Mouse (Mus musculus) olfactory bulb, adult 2 months (tissue): ENCODE measurements around the gene Hspa12a. TPM values are rescaled to one million over a fixed set of nuclear protein-coding genes. Genes with fewer than 3 reads are reported as not detected.

Experiments
- H3K27ac ChIP-seq: fragments of 200-500 bp; 2 replicates; pipeline ENCODE4 v1.5.1; 2012; ENCODE audit warnings: low read depth, low read length; ENCODE audit not compliant: insufficient read depth
- H3K4me1 ChIP-seq: fragments of 200-500 bp; 2 replicates; pipeline ENCODE4 v1.6.1; 2012; ENCODE audit warnings: low read length; ENCODE audit not compliant: control insufficient read depth, insufficient read depth
- H3K4me3 ChIP-seq: fragments of 200-500 bp; 2 replicates; pipeline ENCODE4 v1.5.1; 2012; ENCODE audit warnings: mild to moderate bottlenecking, low read depth, low read length, moderate library complexity; ENCODE audit not compliant: insufficient read depth
- CTCF ChIP-seq: fragments of 200-500 bp; IDR thresholded peaks from 2 replicates; pipeline ENCODE4 v1.5.1; 2012; ENCODE audit warnings: low read depth, mild to moderate bottlenecking, low read length, moderate library complexity; ENCODE audit not compliant: insufficient read depth
- POLR2A ChIP-seq: fragments of 200-500 bp; IDR thresholded peaks from 2 replicates; pipeline ENCODE4 v1.6.1; 2012; ENCODE audit warnings: mild to moderate bottlenecking, low read depth, low read length, moderate library complexity; ENCODE audit not compliant: insufficient read depth
- WGBS: fragments of 180-500 bp; shearing (Covaris S2); methylation state at CpG from one replicate; pipeline ENCODE4 v1.1.7; 2018; 5-methylcytosine and 5-hydroxymethylcytosine counted together
- polyA plus RNA-seq: library from polyadenylated mRNA; stranded (reverse); fragments of >200 nt; gene quantifications from 2 replicates; pipeline ENCODE4 v1.2.4, GENCODE M21; 2012; ENCODE audit warnings: low replicate concordance; ENCODE audit not compliant: missing spikeins, insufficient read depth, insufficient read length

Hspa12a gene
- polyA plus RNA-seq, 1 experiment: not detected

DNA sequence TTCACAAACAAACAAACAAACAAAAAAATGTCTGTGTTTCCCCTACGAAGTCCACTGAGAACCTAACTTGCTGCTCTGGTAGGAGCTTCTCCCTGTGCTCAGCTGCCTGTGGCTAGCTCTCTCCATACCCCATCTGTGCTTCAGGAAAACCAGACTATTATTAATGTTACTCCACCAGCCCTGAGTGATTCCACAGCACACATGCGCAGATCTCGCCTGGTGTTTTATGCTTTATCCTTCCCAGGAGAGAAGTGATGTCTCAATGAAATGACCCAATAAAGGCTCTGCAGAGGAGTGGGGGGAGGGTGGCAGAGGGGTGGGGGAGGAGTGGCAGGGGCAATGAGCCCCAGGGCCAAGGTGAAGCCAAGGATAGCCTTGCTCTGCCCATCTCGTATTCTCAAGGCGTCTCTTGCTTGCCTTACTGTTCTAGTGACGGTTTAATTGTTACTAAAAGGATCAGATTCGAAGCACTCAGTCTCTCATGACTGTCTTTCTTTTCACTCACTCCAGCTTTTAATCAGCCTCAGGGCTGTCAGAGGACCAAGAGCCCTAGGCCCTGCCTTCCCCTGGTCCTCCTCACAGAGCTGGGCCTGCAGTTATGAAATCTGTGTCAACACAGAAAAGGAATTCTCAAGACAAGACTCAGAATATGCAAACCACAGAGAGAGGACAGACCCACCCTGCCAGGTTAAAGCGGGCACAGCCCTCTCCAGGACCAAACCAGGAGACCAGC is 54.0 kb downstream of the Hspa12a start:
- Histone ChIP-seq H3K27ac (no peak overlapping the region), H3K4me3 (no peak overlapping the region), H3K4me1 (no peaks in the 10 kb centered on the region)
- TF ChIP-seq CTCF (no peak), POLR2A (no peak)
- 73% methylated on average over 8 of the region's 8 CpGs for WGBS

DNA sequence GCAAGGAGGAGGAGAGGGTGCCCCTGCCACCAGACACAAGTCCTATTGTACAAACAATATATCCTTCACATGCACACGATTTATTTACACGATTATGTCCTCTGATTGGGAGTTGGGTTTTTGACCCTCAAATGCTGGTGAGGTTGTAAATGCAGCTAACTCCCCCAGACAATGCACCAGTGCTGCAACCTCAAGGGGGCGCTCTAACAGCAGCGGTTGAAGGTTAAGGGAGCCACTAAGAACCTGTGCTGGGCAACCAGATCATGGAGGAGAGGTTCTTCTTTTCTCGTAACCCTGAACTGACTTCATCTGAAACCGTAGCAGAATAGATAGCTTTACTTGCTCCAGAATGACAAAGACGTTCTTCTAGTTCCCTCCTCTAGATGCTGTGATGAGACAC is 57.0 kb downstream of the Hspa12a start:
- 74% methylated on average over 7 of the region's 7 CpGs for WGBS
- Histone ChIP-seq H3K4me1 (peaks cover 8% of the 10 kb centered on the region), H3K4me3 (no peak overlapping the region), H3K27ac (no peak overlapping the region)
- TF ChIP-seq CTCF: no peak
- no peak for TF ChIP-seq POLR2A

DNA sequence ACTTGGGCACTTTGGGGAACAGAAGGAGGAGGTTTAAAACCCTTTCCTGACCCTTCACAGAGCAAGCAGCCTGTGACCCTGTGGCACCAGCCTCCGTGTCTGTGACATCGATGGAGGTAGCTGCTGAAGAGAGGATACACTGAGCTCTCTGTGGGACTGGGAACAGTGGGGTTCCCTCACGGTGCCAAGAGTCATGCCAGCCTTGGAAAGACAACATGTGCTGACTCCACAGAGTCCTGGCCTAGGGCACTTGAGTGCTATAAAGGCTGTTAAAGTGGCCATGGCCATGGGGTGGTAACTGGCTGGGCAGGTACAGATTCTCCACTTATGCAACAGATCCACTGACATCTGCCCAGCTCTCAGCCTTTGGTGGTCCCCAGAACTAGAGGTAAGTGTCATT is 60.0 kb downstream of the Hspa12a start:
- no peak for TF ChIP-seq CTCF
- TF ChIP-seq POLR2A: no peak
- WGBS: 76% methylated on average over 3 of the region's 3 CpGs
- H3K4me3 ChIP-seq: no peak overlapping the region
- peaks cover 8% of the 10 kb centered on the region for H3K4me1 ChIP-seq
- no peak overlapping the region for H3K27ac ChIP-seq

- Histone ChIP-seq H3K4me1 (peaks cover 8% of the 10 kb centered on the region), H3K27ac (no peak overlapping the region), H3K4me3 (no peak overlapping the region)
- TF ChIP-seq CTCF (no peak), POLR2A (no peak)
- 43% methylated on average over 4 of the region's 4 CpGs for WGBS
These were observed 61.1 kb downstream of the Hspa12a start for GRCm38 (mm10) chr19:58882336-58882735.

DNA sequence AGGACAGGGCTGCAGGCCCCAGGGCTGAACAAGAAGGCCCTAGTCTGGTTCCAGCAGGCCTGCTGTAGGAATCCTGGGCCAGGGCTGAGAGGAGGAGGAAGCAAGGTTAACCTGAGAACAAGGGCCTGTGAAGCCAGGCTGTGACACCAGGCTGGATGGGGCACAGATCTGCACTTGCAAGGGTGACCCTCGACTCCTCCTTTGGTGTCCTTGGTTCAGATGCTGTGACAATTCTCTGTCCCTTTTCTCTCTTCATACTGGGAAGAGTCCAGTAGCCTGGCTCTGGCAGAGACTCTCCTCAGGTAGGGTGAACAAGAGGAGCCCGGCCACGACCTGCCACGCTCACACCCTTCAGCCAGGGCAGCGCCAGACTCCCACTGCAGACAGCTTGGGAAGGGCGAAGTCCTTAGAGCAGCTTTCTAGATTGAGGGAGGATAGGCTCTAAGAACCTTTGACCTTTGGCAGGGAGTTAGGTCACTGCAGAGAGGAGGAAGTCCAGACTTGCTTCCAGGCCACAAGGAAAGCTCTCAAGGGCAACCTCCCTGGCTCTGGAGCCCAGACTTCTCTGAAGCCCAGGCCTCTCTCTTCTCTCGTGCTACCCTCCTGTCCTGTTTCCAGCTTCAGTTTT is 64.0 kb downstream of the Hspa12a start:
- Histone ChIP-seq H3K4me3 (no peak overlapping the region), H3K27ac (no peak overlapping the region), H3K4me1 (peaks cover 8% of the 10 kb centered on the region)
- 98% methylated on average over 7 of the region's 7 CpGs for WGBS
- TF ChIP-seq CTCF: no peak
- TF ChIP-seq POLR2A: no peak

GRCm38 (mm10) chr19:58878560-58878959 is 64.9 kb downstream of the Hspa12a start:
- Histone ChIP-seq H3K27ac (no peak overlapping the region), H3K4me3 (no peak overlapping the region), H3K4me1 (peaks cover 8% of the 10 kb centered on the region)
- 89% methylated on average over 2 of the region's 2 CpGs for WGBS
- TF ChIP-seq POLR2A: no peak
- no peak for TF ChIP-seq CTCF

- Histone ChIP-seq H3K4me3 (no peak overlapping the region), H3K27ac (no peak overlapping the region), H3K4me1 (0 out of 2 replicates have a peak, but pooled peaks cover 2% of the 10 kb centered on the region)
- TF ChIP-seq POLR2A (no peak), CTCF (no peak)
- WGBS: 89% methylated on average over 3 of the region's 3 CpGs
These were observed 69.9 kb downstream of the Hspa12a start for GRCm38 (mm10) chr19:58873536-58873935.

GRCm38 (mm10) chr19:58872381-58873259 is 70.8 kb downstream of the Hspa12a start:
- Histone ChIP-seq H3K4me1 (0 out of 2 replicates have a peak, but pooled peaks cover 2% of the 10 kb centered on the region), H3K27ac (no peak overlapping the region), H3K4me3 (no peak overlapping the region)
- no peak for TF ChIP-seq CTCF
- no peak for TF ChIP-seq POLR2A
- WGBS: 86% methylated on average over 11 of the region's 11 CpGs
